Mouse (Mus musculus): ENCODE measurements around the gene Rasgrp4. TPM values are rescaled to one million over a fixed set of nuclear protein-coding genes. Genes with fewer than 3 reads are reported as not detected.

Rasgrp4 gene
- total and polyA plus RNA-seq, 3 experiments: 0.26 to 3.2 (median 1.4) TPM

DNA sequence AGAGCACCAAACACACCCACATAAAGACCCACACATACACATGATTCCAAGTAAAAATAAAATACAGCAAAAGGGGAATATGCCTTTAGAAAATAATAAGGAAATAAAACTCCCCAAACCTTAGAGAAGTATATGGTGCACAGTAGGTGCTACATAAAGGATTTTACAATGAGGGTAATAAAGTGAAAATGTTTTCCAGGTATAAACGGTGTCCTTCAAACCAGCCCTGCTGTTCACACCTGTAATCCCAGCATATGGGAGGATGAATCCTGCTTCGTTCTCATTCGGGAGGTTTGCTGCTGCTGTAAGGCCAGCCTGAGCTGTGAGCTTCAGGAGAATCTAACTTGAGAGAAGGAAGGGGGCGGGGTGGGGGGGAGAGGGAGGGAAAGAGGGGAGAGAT, 421 bp upstream of the Rasgrp4 start:
- no peak for TF ChIP-seq NRF1 (IDR thresholded peaks at IDR 0.05; ENCODE audit: low read depth, low read length)
- no peak for TF ChIP-seq SMC3 (IDR thresholded peaks at IDR 0.05; ENCODE audit: low read depth, low read length)
- no peak for TF ChIP-seq CTCF (conservative IDR thresholded peaks at IDR 0.05 in 1 of 2, IDR thresholded peaks at IDR 0.05 in 1 of 2; ENCODE audit: low read depth in 2 of 2, low read length in 2 of 2)
- no peak for TF ChIP-seq JUN (IDR thresholded peaks at IDR 0.05; ENCODE audit: insufficient read depth, low read depth, low read length)
- TF ChIP-seq KAT2A (IDR thresholded peaks at IDR 0.05; ENCODE audit: insufficient replicate concordance, low read length): no peak
- no peak for TF ChIP-seq ELF1 (IDR thresholded peaks at IDR 0.05; ENCODE audit: low read depth, low read length)
- no peak for TF ChIP-seq MAX (IDR thresholded peaks at IDR 0.05; ENCODE audit: low read length)
- no peak for TF ChIP-seq ZNF384 (IDR thresholded peaks at IDR 0.05; ENCODE audit: low read depth, low read length)
- no peak for TF ChIP-seq UBTF (IDR thresholded peaks at IDR 0.05; ENCODE audit: low read depth, low read length)
- TF ChIP-seq CHD2 (IDR thresholded peaks at IDR 0.05; ENCODE audit: low read length): no peak
- TF ChIP-seq JUND (conservative IDR thresholded peaks at IDR 0.05; ENCODE audit: low read depth, low read length): no peak
- no peak for TF ChIP-seq E2F4 (IDR thresholded peaks at IDR 0.05; ENCODE audit: insufficient replicate concordance, low read depth, low read length)
- TF ChIP-seq TCF12 (IDR thresholded peaks at IDR 0.05; ENCODE audit: low read depth, low read length): no peak
- no peak for TF ChIP-seq RAD21 (IDR thresholded peaks at IDR 0.05; ENCODE audit: low read depth, low read length)
- TF ChIP-seq USF1 (IDR thresholded peaks at IDR 0.05; ENCODE audit: low read depth, low read length): no peak
- no peak for TF ChIP-seq ZC3H11A (IDR thresholded peaks at IDR 0.05; ENCODE audit: low read depth, low read length)
- no peak for TF ChIP-seq RCOR1 (conservative IDR thresholded peaks at IDR 0.05; ENCODE audit: low read depth, low read length)
- TF ChIP-seq MAFK (IDR thresholded peaks at IDR 0.05; ENCODE audit: insufficient replicate concordance, low read length): no peak
- TF ChIP-seq PAX5 (IDR thresholded peaks at IDR 0.05; ENCODE audit: low read length): no peak
- in situ Hi-C loops (cut with MboI; ENCODE audit: low pct_ligation_motif_present, low pct_unique_long_range_greater_than_20kb, low sequenced_read_pairs): no loop called here
- Histone ChIP-seq H3K4me3 (replicated peaks in 1 of 3; ENCODE audit: low read depth in 2 of 3, low read length in 2 of 3, poor library complexity in 1 of 3) (peak overlapping the region in 2 of 3 experiments; percentile 7 to 38), H3K4me2 (ENCODE audit: insufficient read depth, low read depth, poor library complexity, severe bottlenecking) (peak overlapping the region; percentile 88), H3K4me1 (ENCODE audit: control insufficient read depth in 1 of 2, insufficient read depth in 2 of 2) (peaks cover 0 to 23% of the 10 kb centered on the region in 2 experiments; a peak in 2 of 4 replicates), H3K79me2 (replicated peaks; ENCODE audit: control insufficient read depth, extremely low read depth, insufficient read depth, poor library complexity, severe bottlenecking) (no peaks in the 10 kb centered on the region), H3K9me3 (replicated peaks; ENCODE audit: low read length) (no peaks in the 10 kb centered on the region), H3K27ac (ENCODE audit: insufficient read depth, low read depth) (no peak overlapping the region), H3K36me3 (replicated peaks in 1 of 2; ENCODE audit: control insufficient read depth in 1 of 2, insufficient read depth in 1 of 2, low read length in 1 of 2) (peaks cover 0 to 2% of the 10 kb centered on the region in 2 experiments), H3K27me3 (replicated peaks) (peaks cover 2% of the 10 kb centered on the region), H3K9ac (ENCODE audit: insufficient read depth, low read depth) (peak overlapping the region; percentile 40)
- no peak for DNase-seq (ENCODE audit: extremely low read depth)
- dilution Hi-C loops (cut with MboI; ENCODE audit: extremely low pct_ligation_motif_present, extremely low pct_unique_long_range_greater_than_20kb, low sequenced_read_pairs): no loop called here

DNA sequence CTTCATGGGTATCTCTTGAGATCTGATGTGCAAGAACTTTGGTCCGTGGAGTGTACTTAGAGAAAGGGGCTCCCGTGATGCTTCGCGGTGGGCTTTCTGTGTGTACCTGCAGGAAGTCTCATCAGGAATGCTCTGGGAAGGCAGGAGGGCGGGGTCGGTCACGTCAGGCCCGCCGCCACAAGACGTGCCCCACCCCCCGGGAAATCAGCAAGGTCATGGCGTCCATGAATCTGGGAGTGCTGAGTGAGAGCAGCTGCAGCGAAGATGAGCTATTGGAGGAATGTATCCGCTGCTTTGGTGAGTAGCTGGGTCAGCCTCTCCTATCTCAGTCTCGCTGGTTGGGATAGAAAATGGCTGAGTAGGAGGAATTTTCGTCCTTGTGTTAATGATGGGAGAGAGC, 2.8 kb downstream of the Rasgrp4 start:
- in situ Hi-C loops (cut with MboI; ENCODE audit: low pct_ligation_motif_present, low pct_unique_long_range_greater_than_20kb, low sequenced_read_pairs) (no loop called here), dilution Hi-C loops (cut with MboI; ENCODE audit: extremely low pct_ligation_motif_present, extremely low pct_unique_long_range_greater_than_20kb, low sequenced_read_pairs) (no loop called here)
- Histone ChIP-seq H3K4me3 (replicated peaks in 1 of 3; ENCODE audit: low read depth in 2 of 3, low read length in 2 of 3, poor library complexity in 1 of 3) (no peak overlapping the region), H3K27me3 (replicated peaks) (peaks cover 2% of the 10 kb centered on the region), H3K27ac (ENCODE audit: insufficient read depth, low read depth) (no peak overlapping the region), H3K36me3 (replicated peaks in 1 of 2; ENCODE audit: control insufficient read depth in 1 of 2, insufficient read depth in 1 of 2, low read length in 1 of 2) (peaks cover 0 to 3% of the 10 kb centered on the region in 2 experiments), H3K9me3 (replicated peaks; ENCODE audit: low read length) (no peaks in the 10 kb centered on the region), H3K79me2 (replicated peaks; ENCODE audit: control insufficient read depth, extremely low read depth, insufficient read depth, poor library complexity, severe bottlenecking) (no peaks in the 10 kb centered on the region), H3K4me1 (ENCODE audit: control insufficient read depth in 1 of 2, insufficient read depth in 2 of 2) (peaks cover 6 to 43% of the 10 kb centered on the region in 2 experiments), H3K4me2 (ENCODE audit: insufficient read depth, low read depth, poor library complexity, severe bottlenecking) (no peak overlapping the region), H3K9ac (ENCODE audit: insufficient read depth, low read depth) (no peak overlapping the region)
- no peak for DNase-seq (ENCODE audit: extremely low read depth)
- TF ChIP-seq ZKSCAN1 (IDR thresholded peaks at IDR 0.05; ENCODE audit: borderline replicate concordance, low read depth, low read length) (no peak), NRF1 (IDR thresholded peaks at IDR 0.05; ENCODE audit: low read depth, low read length) (no peak), TBP (conservative IDR thresholded peaks at IDR 0.05; ENCODE audit: low read depth, low read length) (no peak), CHD2 (IDR thresholded peaks at IDR 0.05; ENCODE audit: low read length) (no peak), GABPA (IDR thresholded peaks at IDR 0.05; ENCODE audit: insufficient replicate concordance, low read depth, low read length) (no peak), CTCF (conservative IDR thresholded peaks at IDR 0.05 in 1 of 2, IDR thresholded peaks at IDR 0.05 in 1 of 2; ENCODE audit: low read depth in 2 of 2, low read length in 2 of 2) (no peak), MAFK (IDR thresholded peaks at IDR 0.05; ENCODE audit: insufficient replicate concordance, low read length) (no peak), NELFE (IDR thresholded peaks at IDR 0.05; ENCODE audit: low read depth, low read length) (no peak), ZC3H11A (IDR thresholded peaks at IDR 0.05; ENCODE audit: low read depth, low read length) (no peak), MXI1 (IDR thresholded peaks at IDR 0.05; ENCODE audit: low read depth, low read length) (no peak), USF2 (conservative IDR thresholded peaks at IDR 0.05; ENCODE audit: low read depth, low read length) (no peak), MAZ (IDR thresholded peaks at IDR 0.05; ENCODE audit: low read depth, low read length) (no peak), ZNF384 (IDR thresholded peaks at IDR 0.05; ENCODE audit: low read depth, low read length) (no peak), E2F4 (IDR thresholded peaks at IDR 0.05; ENCODE audit: insufficient replicate concordance, low read depth, low read length) (no peak), KAT2A (IDR thresholded peaks at IDR 0.05; ENCODE audit: insufficient replicate concordance, low read length) (no peak), SIN3A (IDR thresholded peaks at IDR 0.05; ENCODE audit: low read length) (no peak), ELF1 (IDR thresholded peaks at IDR 0.05; ENCODE audit: low read depth, low read length) (no peak), SMC3 (IDR thresholded peaks at IDR 0.05; ENCODE audit: low read depth, low read length) (no peak), PAX5 (IDR thresholded peaks at IDR 0.05; ENCODE audit: low read length) (no peak)
